Mouse (Mus musculus) lung, postnatal 0 days (tissue): ENCODE measurements around the gene Celsr2. TPM values are rescaled to one million over a fixed set of nuclear protein-coding genes. Genes with fewer than 3 reads are reported as not detected.
A peak's percentile ranks its signal among the peaks of the same experiment; 100 is the strongest.

Source experiments
- ATAC-seq: fragments of 200-750 bp; cut with Nextera tagmentation; 2 replicates; pipeline ENCODE4 v1.8.0; 2017; ENCODE audit warnings: moderate library complexity
- DNase-seq: peaks from one replicate; pipeline ENCODE4 v3.0.0-alpha.2; 2016; ENCODE audit warnings: low spot score
- H3K27ac ChIP-seq: fragments of 300-500 bp; sonication (generic); 2 replicates; pipeline ENCODE4 v1.5.1; 2014; ENCODE audit warnings: antibody characterized with exemption, mild to moderate bottlenecking, low read length, mixed read lengths
- H3K27me3 ChIP-seq: fragments of 300-500 bp; sonication (generic); replicated peaks from 2 replicates; pipeline ENCODE4 v1.6.1; 2014; ENCODE audit warnings: low read length, mixed read lengths; ENCODE audit not compliant: insufficient read depth
- H3K36me3 ChIP-seq: fragments of 300-500 bp; sonication (generic); 2 replicates; pipeline ENCODE4 v1.6.1; 2014; ENCODE audit warnings: low read length, mixed read lengths; ENCODE audit not compliant: insufficient read depth
- H3K4me1 ChIP-seq: fragments of 300-500 bp; sonication (generic); 2 replicates; pipeline ENCODE4 v1.6.1; 2014; ENCODE audit warnings: antibody characterized with exemption, low read depth, low read length, mixed read lengths; ENCODE audit not compliant: insufficient read depth
- H3K4me2 ChIP-seq: fragments of 300-500 bp; sonication (generic); replicated peaks from 2 replicates; pipeline ENCODE4 v1.6.1; 2014; ENCODE audit warnings: low read depth, mild to moderate bottlenecking, low read length, moderate library complexity, mixed read lengths
- H3K4me3 ChIP-seq: fragments of 300-500 bp; sonication (generic); 2 replicates; pipeline ENCODE4 v1.5.1; 2014; ENCODE audit warnings: low read depth, low read length
- H3K9ac ChIP-seq: fragments of 300-500 bp; sonication (generic); replicated peaks from 2 replicates; pipeline ENCODE4 v1.6.1; 2014; ENCODE audit warnings: low read depth, mild to moderate bottlenecking
- H3K9me3 ChIP-seq: fragments of 300-500 bp; sonication (generic); 2 replicates; pipeline ENCODE4 v1.6.1; 2016; ENCODE audit warnings: low read length, mixed read lengths
- CTCF ChIP-seq: IDR thresholded peaks from 2 replicates; pipeline ENCODE4 v1.5.1; 2016; ENCODE audit warnings: antibody characterized with exemption, mild to moderate bottlenecking
- EP300 ChIP-seq: IDR thresholded peaks from 2 replicates; pipeline ENCODE4 v1.6.1; 2016; ENCODE audit warnings: antibody characterized with exemption, mild to moderate bottlenecking, control low read depth
- WGBS: fragments of 180-500 bp; shearing (Covaris S2); extraction: QIAGEN DNeasy Blood & Tissue Kit; methylation state at CpG from one replicate; pipeline ENCODE4 v1.1.7; 2014; 5-methylcytosine and 5-hydroxymethylcytosine counted together
- polyA plus RNA-seq: library from polyadenylated mRNA; unstranded; fragments of >200 nt; fragmentation: Nextera tagmentation; extraction: Ambion mirVana; gene quantifications from 2 replicates; pipeline ENCODE4 v1.2.1, GENCODE M21; 2015

The Celsr2 gene
- polyA plus RNA-seq, 1 experiment from 2014 or later, result 3.4 TPM

DNA sequence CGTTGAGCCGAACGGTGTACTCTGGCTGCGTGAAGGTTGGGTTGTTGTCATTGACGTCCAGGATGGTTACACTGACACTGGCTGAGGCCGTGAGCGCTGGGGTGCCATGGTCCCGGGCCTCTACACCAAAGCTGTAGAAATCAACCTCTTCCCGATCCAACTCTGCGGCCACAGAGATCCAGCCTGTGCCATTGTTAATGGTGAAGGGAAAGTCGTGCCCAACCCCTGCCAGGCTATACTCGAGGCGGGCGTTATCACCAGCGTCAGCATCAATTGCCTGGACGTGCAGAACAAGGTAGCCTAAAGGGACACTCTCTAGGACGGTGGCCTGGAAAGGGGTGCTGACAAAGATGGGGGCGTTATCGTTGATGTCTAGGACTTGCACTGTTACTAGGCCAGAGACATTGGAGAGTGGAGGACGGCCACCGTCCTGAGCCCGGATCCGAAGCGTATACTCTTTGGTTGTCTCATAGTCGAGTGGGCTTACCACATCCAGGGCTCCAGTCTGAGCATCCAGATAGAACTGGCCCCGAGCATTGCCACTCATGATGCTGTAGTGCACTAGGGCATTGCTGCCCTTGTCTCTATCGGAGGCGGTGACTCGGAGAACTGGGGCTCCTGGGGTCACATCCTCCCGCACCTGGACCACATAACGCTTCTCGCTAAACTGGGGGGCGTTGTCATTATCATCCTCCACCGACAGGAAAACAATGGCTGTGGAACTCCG, 1.6 kb downstream of the Celsr2 start:
- no peak overlapping the region for H3K27ac ChIP-seq
- H3K9ac ChIP-seq, result no peak overlapping the region
- H3K4me3 ChIP-seq, result no peak overlapping the region
- H3K27me3 ChIP-seq, result no peaks in the 10 kb centered on the region; the same call in 1 of the 2 replicates
- H3K4me1 ChIP-seq, result peaks cover 8% of the 10 kb centered on the region; the same call in 1 of the 2 replicates
- WGBS, result 98% methylated on average over 35 of the region's 35 CpGs
- no peaks in the 10 kb centered on the region for H3K9me3 ChIP-seq
- no peak overlapping the region for H3K4me2 ChIP-seq
- DNase-seq, result no peak
- ATAC-seq, result no peak
- TF ChIP-seq EP300, result no peak
- TF ChIP-seq CTCF, result no peak
- no peaks in the 10 kb centered on the region for H3K36me3 ChIP-seq

DNA sequence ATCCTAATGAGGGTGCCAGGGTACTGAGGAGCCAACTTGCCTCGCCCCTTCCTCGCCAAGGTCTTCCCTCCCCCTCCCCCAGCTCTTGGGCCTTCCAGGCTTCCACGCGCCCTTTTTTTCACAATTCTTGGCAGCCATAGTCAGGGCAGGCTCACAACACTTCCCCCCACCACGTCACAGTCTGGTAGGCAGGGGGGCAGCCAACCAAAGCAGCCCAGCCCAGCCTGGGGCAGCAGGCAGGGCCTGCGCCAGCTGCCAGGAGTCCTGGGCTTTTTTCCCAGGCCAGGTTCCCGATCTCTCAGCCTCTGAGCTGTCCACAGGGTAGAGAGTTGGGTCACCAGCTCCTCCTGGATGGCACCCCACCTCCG, 3.6 kb downstream of the Celsr2 start:
- H3K27ac ChIP-seq, result peak overlapping the region; percentile 54
- H3K27me3 ChIP-seq, result no peaks in the 10 kb centered on the region; the same call in 1 of the 2 replicates
- no peaks in the 10 kb centered on the region for H3K9me3 ChIP-seq
- WGBS, result 41% methylated on average over 8 of the region's 8 CpGs
- no peak overlapping the region for H3K9ac ChIP-seq
- peak; percentile 63 for ATAC-seq
- no peaks in the 10 kb centered on the region for H3K36me3 ChIP-seq
- DNase-seq, result peak; percentile 38
- no peak overlapping the region for H3K4me3 ChIP-seq
- TF ChIP-seq CTCF (no peak), EP300 (no peak)
- peaks cover 8% of the 10 kb centered on the region; the same call in 1 of the 2 replicates for H3K4me1 ChIP-seq
- H3K4me2 ChIP-seq, result 0 out of 2 replicates have a peak overlapping the region, but pooled peaks have one; percentile 3

DNA sequence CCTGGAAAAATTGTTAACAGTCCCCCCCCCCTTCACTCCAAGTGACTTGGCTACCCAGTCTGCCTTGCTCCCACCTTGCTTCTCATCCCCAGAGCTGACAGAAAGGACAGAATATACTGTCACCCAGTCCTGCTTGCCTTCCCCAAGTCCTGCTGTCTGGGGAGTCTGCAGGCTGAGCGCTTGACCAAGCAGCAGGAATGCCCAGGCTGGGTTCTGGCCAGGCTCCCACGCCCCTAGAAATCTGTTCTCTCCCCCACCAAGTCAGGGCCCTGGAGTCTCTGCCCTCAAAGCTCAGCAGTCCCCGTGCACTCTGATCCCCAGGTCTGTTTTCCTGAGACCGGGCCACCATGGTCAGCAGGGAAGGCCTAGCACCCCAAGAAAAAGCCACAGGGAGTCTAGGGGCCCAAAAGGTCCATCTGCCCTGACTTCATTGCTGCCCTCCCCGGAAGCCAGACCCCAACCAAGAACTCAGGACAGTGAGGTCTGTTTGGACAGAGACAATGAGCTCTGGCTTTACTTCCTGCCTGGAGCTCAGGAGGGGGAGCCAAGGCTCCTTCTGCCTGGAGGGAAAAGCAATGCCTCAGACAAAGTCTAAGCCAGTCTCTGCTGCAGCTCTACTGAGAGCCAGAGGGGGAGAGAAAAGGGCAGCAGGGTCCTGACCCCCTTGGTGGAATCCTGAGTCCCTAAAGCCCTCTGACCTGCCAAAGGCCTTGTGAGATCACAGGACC, 4.2 kb downstream of the Celsr2 start:
- H3K9ac ChIP-seq, result no peak overlapping the region
- 0 out of 2 replicates have a peak overlapping the region, but pooled peaks have one; percentile 3 for H3K4me2 ChIP-seq
- no peaks in the 10 kb centered on the region for H3K36me3 ChIP-seq
- WGBS, result 57% methylated on average over 5 of the region's 5 CpGs
- peaks cover 8% of the 10 kb centered on the region; the same call in 1 of the 2 replicates for H3K4me1 ChIP-seq
- no peaks in the 10 kb centered on the region for H3K9me3 ChIP-seq
- no peak overlapping the region for H3K4me3 ChIP-seq
- peak overlapping the region; percentile 54 for H3K27ac ChIP-seq
- no peak for TF ChIP-seq CTCF
- no peak for TF ChIP-seq EP300
- DNase-seq, result no peak
- no peaks in the 10 kb centered on the region for H3K27me3 ChIP-seq
- ATAC-seq, result peak; percentile 13; the same call in 1 of the 2 replicates

DNA sequence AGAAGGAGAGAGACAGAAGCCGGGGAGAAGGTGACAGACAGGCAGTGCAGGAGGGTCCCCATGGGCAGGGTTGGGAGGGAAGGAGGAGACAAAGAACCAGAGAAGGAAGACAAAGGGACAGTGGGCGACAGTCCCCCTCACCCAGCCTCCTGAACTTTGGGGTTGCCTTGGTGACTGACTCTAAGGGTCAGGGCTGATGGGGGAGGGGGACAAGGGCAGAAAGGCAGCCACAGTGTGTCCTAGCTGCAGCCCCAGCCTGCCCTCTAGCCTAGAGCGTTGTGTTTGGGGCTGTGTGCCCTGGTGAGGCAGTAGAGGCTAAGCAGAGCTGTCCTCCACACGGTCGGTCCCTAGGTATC, 5.0 kb downstream of the Celsr2 start:
- H3K4me3 ChIP-seq, result no peak overlapping the region
- DNase-seq (no peak), ATAC-seq (no peak)
- TF ChIP-seq CTCF, result no peak
- no peak for TF ChIP-seq EP300
- no peak overlapping the region for H3K9ac ChIP-seq
- 29% methylated on average over 5 of the region's 5 CpGs for WGBS
- no peaks in the 10 kb centered on the region for H3K36me3 ChIP-seq
- H3K27me3 ChIP-seq, result no peaks in the 10 kb centered on the region
- H3K27ac ChIP-seq, result no peak overlapping the region
- no peak overlapping the region for H3K4me2 ChIP-seq
- peaks cover 8% of the 10 kb centered on the region; the same call in 1 of the 2 replicates for H3K4me1 ChIP-seq
- no peaks in the 10 kb centered on the region for H3K9me3 ChIP-seq

DNA sequence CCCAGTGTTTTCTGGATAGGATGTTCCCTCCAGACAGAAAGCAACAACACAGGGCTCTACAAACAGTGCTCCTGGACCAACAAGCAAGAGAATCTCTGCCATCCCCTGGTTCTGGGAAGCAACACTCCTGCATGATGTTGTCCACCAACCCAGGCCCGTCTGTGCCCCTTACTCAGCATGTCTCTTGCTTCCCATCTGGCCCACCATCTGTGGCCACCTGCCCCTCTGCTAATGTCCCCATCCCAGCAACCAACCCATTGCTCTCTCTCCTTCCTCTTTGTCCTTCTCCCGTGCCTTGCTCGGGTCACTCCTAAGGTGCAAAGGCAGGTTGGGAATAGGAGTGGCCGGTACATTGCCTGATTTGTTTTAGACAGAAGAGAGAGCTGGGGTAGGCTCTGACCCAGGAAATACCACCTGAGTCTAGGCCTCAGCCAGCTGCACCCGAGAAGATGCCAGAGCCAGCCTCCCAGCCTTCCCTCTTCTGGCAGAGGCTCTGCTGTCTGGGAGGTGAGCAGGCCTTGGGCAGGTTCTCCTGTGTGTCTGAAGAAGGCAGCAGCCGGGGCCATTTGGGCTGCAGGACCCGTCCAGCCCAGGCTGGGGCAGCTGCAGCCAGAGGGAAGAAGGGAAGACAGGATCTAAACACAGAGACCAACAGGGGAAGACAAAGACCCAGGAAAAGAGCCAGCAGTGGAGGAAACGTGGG, 5.5 kb downstream of the Celsr2 start:
- no peaks in the 10 kb centered on the region for H3K36me3 ChIP-seq
- ATAC-seq (no peak), DNase-seq (no peak)
- H3K27me3 ChIP-seq, result no peaks in the 10 kb centered on the region
- no peak overlapping the region for H3K4me2 ChIP-seq
- 57% methylated on average over 8 of the region's 8 CpGs for WGBS
- TF ChIP-seq CTCF (no peak), EP300 (no peak)
- H3K27ac ChIP-seq, result no peak overlapping the region
- H3K9me3 ChIP-seq, result no peaks in the 10 kb centered on the region
- H3K4me3 ChIP-seq, result no peak overlapping the region
- H3K9ac ChIP-seq, result no peak overlapping the region
- H3K4me1 ChIP-seq, result peaks cover 8% of the 10 kb centered on the region; the same call in 1 of the 2 replicates

DNA sequence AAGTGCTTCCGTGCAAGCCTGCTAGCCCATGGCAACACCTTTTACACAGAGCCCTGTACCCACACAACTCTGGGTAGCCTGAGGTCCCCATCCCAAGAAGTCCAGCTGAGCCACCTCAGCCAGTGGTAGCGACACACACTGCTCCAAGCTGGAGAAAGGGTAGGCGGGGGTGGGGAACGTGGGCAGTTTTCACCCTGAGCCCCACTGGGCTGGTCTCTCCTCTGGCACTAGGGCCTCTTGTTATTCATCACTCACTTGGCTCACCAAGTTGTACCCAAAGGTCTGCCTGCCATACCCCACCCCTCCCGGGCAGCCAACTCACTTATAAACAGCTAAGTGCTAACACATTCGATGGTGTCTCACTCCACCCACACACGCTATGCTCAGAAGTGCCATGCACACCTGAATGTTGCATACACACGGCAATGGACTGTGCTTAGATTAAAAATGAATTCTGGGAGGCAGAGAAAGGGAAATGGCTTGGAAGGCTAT, 6.8 kb downstream of the Celsr2 start:
- Histone ChIP-seq H3K9me3 (no peaks in the 10 kb centered on the region), H3K4me1 (peaks cover 8% of the 10 kb centered on the region; the same call in 1 of the 2 replicates), H3K27me3 (no peaks in the 10 kb centered on the region), H3K36me3 (no peaks in the 10 kb centered on the region), H3K4me3 (no peak overlapping the region), H3K9ac (no peak overlapping the region), H3K27ac (no peak overlapping the region), H3K4me2 (no peak overlapping the region)
- DNase-seq, result no peak
- WGBS, result 79% methylated on average over 8 of the region's 8 CpGs
- TF ChIP-seq CTCF, result no peak
- no peak for TF ChIP-seq EP300
- ATAC-seq, result no peak
